Mouse (Mus musculus): ENCODE measurements at regions not wholly inside any gene's neighbourhood (a gene's known extent, or its start where the extent isn't known, plus 50 kb on each side); places are given as distances from the start of the nearest gene placed in this dataset.

- H3K9ac ChIP-seq, result no peak overlapping the region
- peaks cover 4% of the 10 kb centered on the region for H3K4me1 ChIP-seq
- no peaks in the 10 kb centered on the region for H3K36me3 ChIP-seq
- no peak overlapping the region for H3K4me3 ChIP-seq
- WGBS, result 60% methylated on average over 2 of the region's 2 CpGs
- no peaks in the 10 kb centered on the region for H3K27me3 ChIP-seq
- no peak overlapping the region for H3K27ac ChIP-seq
- no peak overlapping the region for H3K4me2 ChIP-seq
- H3K9me3 ChIP-seq, result no peaks in the 10 kb centered on the region
- ATAC-seq (ENCODE audit: insufficient number of reproducible peaks, insufficient read depth, low FRiP score, low TSS enrichment, low read depth), result no peak
Observed at GRCm38 (mm10) chr8:97477098-97477457, 1588.7 kb upstream of the Got2 start.

GRCm38 (mm10) chr8:97476430-97477097 is 1588.2 kb upstream of the Got2 start:
- ATAC-seq (ENCODE audit: insufficient number of reproducible peaks, insufficient read depth, low FRiP score, low TSS enrichment, low read depth), result no peak
- Histone ChIP-seq H3K27ac (no peak overlapping the region), H3K4me1 (peaks cover 4% of the 10 kb centered on the region), H3K4me3 (no peak overlapping the region), H3K27me3 (no peaks in the 10 kb centered on the region), H3K9ac (no peak overlapping the region), H3K9me3 (no peaks in the 10 kb centered on the region), H3K36me3 (no peaks in the 10 kb centered on the region), H3K4me2 (no peak overlapping the region)
- WGBS, result 77% methylated on average over 7 of the region's 7 CpGs

- Histone ChIP-seq H3K4me3 (no peak overlapping the region), H3K27me3 (no peaks in the 10 kb centered on the region), H3K9me3 (no peaks in the 10 kb centered on the region), H3K4me2 (no peak overlapping the region), H3K4me1 (peaks cover 4% of the 10 kb centered on the region), H3K9ac (no peak overlapping the region), H3K27ac (peak overlapping the region; percentile 60; the same call in 1 of the 2 replicates), H3K36me3 (no peaks in the 10 kb centered on the region)
- no peak for ATAC-seq (ENCODE audit: insufficient number of reproducible peaks, insufficient read depth, low FRiP score, low TSS enrichment, low read depth)
- WGBS, result 45% methylated on average over 3 of the region's 3 CpGs
Observed at GRCm38 (mm10) chr8:97473326-97473725, 1585.0 kb upstream of the Got2 start.

GRCm38 (mm10) chr8:97461478-97461877 is 1573.1 kb upstream of the Got2 start:
- H3K4me2 ChIP-seq, result no peak overlapping the region

GRCm38 (mm10) chr8:97447696-97448095 is 1559.3 kb upstream of the Got2 start:
- 94% methylated on average over 8 of the region's 8 CpGs for WGBS
- Histone ChIP-seq H3K9me3 (no peaks in the 10 kb centered on the region), H3K4me2 (no peak overlapping the region), H3K9ac (no peak overlapping the region), H3K36me3 (no peaks in the 10 kb centered on the region), H3K27ac (no peak overlapping the region), H3K27me3 (no peaks in the 10 kb centered on the region), H3K4me3 (no peak overlapping the region), H3K4me1 (no peaks in the 10 kb centered on the region)
- ATAC-seq (ENCODE audit: insufficient number of reproducible peaks, insufficient read depth, low FRiP score, low TSS enrichment, low read depth), result no peak

More at GRCm38 (mm10) chr8:97461478-97461877, 1573.1 kb upstream of the Got2 start:
- no peaks in the 10 kb centered on the region for H3K27me3 ChIP-seq
- H3K4me3 ChIP-seq, result no peak overlapping the region
- H3K9ac ChIP-seq, result no peak overlapping the region
- no peaks in the 10 kb centered on the region for H3K36me3 ChIP-seq
- no peak overlapping the region for H3K27ac ChIP-seq
- no peaks in the 10 kb centered on the region for H3K4me1 ChIP-seq
- no peaks in the 10 kb centered on the region for H3K9me3 ChIP-seq
- no peak for ATAC-seq (ENCODE audit: insufficient number of reproducible peaks, insufficient read depth, low FRiP score, low TSS enrichment, low read depth)

GRCm38 (mm10) chr8:97441483-97441882 is 1553.1 kb upstream of the Got2 start:
- H3K36me3 ChIP-seq, result no peaks in the 10 kb centered on the region
- H3K4me2 ChIP-seq, result no peak overlapping the region
- 21% methylated on average over 1 of the region's 1 CpGs for WGBS
- H3K9me3 ChIP-seq, result no peaks in the 10 kb centered on the region
- ATAC-seq (ENCODE audit: insufficient number of reproducible peaks, insufficient read depth, low FRiP score, low TSS enrichment, low read depth), result no peak
- H3K9ac ChIP-seq, result no peak overlapping the region
- H3K4me3 ChIP-seq, result no peak overlapping the region
- H3K4me1 ChIP-seq, result no peaks in the 10 kb centered on the region
- H3K27ac ChIP-seq, result no peak overlapping the region
- H3K27me3 ChIP-seq, result no peaks in the 10 kb centered on the region

GRCm38 (mm10) chr8:97433584-97433983 is 1545.2 kb upstream of the Got2 start:
- no peak for ATAC-seq (ENCODE audit: insufficient number of reproducible peaks, insufficient read depth, low FRiP score, low TSS enrichment, low read depth)
- no peaks in the 10 kb centered on the region for H3K36me3 ChIP-seq
- H3K4me2 ChIP-seq, result no peak overlapping the region
- no peak overlapping the region for H3K4me3 ChIP-seq
- 89% methylated on average over 5 of the region's 5 CpGs for WGBS
- no peaks in the 10 kb centered on the region for H3K9me3 ChIP-seq
- H3K27ac ChIP-seq, result no peak overlapping the region
- H3K9ac ChIP-seq, result no peak overlapping the region
- no peaks in the 10 kb centered on the region for H3K27me3 ChIP-seq
- no peaks in the 10 kb centered on the region for H3K4me1 ChIP-seq

GRCm38 (mm10) chr8:97431467-97431866 is 1543.1 kb upstream of the Got2 start:
- Histone ChIP-seq H3K9me3 (no peaks in the 10 kb centered on the region), H3K4me1 (no peaks in the 10 kb centered on the region), H3K27me3 (no peaks in the 10 kb centered on the region), H3K36me3 (no peaks in the 10 kb centered on the region), H3K4me2 (no peak overlapping the region), H3K4me3 (no peak overlapping the region), H3K9ac (no peak overlapping the region), H3K27ac (no peak overlapping the region)
- no peak for ATAC-seq (ENCODE audit: insufficient number of reproducible peaks, insufficient read depth, low FRiP score, low TSS enrichment, low read depth)
- WGBS, result 29% methylated on average over 4 of the region's 4 CpGs

- H3K4me1 ChIP-seq, result no peaks in the 10 kb centered on the region
- no peak overlapping the region for H3K4me2 ChIP-seq
- H3K27ac ChIP-seq, result no peak overlapping the region
- no peak for ATAC-seq (ENCODE audit: insufficient number of reproducible peaks, insufficient read depth, low FRiP score, low TSS enrichment, low read depth)
- no peaks in the 10 kb centered on the region for H3K36me3 ChIP-seq
- WGBS, result 71% methylated on average over 1 of the region's 1 CpGs
- no peaks in the 10 kb centered on the region for H3K27me3 ChIP-seq
- H3K9ac ChIP-seq, result no peak overlapping the region
- H3K9me3 ChIP-seq, result no peaks in the 10 kb centered on the region
- H3K4me3 ChIP-seq, result no peak overlapping the region
Observed at GRCm38 (mm10) chr8:97422331-97422730, 1534.0 kb upstream of the Got2 start.

- Histone ChIP-seq H3K9me3 (no peaks in the 10 kb centered on the region), H3K27ac (no peak overlapping the region), H3K4me3 (no peak overlapping the region), H3K27me3 (no peaks in the 10 kb centered on the region), H3K4me2 (no peak overlapping the region), H3K4me1 (no peaks in the 10 kb centered on the region), H3K36me3 (no peaks in the 10 kb centered on the region), H3K9ac (no peak overlapping the region)
- no peak for ATAC-seq (ENCODE audit: insufficient number of reproducible peaks, insufficient read depth, low FRiP score, low TSS enrichment, low read depth)
- WGBS, result 87% methylated on average over 1 of the region's 1 CpGs
Observed at GRCm38 (mm10) chr8:97414742-97415141, 1526.4 kb upstream of the Got2 start.

GRCm38 (mm10) chr8:97403308-97403707 is 1515.0 kb upstream of the Got2 start:
- H3K27me3 ChIP-seq, result no peaks in the 10 kb centered on the region
- no peak overlapping the region for H3K4me2 ChIP-seq
- H3K9me3 ChIP-seq, result no peaks in the 10 kb centered on the region
- H3K9ac ChIP-seq, result no peak overlapping the region
- no peaks in the 10 kb centered on the region for H3K4me1 ChIP-seq
- no peaks in the 10 kb centered on the region for H3K36me3 ChIP-seq
- 62% methylated on average over 2 of the region's 2 CpGs for WGBS
- H3K27ac ChIP-seq, result no peak overlapping the region
- no peak overlapping the region for H3K4me3 ChIP-seq
- no peak for ATAC-seq (ENCODE audit: insufficient number of reproducible peaks, insufficient read depth, low FRiP score, low TSS enrichment, low read depth)

GRCm38 (mm10) chr8:97397327-97397719 is 1509.0 kb upstream of the Got2 start:
- WGBS, result 36% methylated on average over 7 of the region's 7 CpGs
- Histone ChIP-seq H3K36me3 (no peaks in the 10 kb centered on the region), H3K27me3 (no peaks in the 10 kb centered on the region), H3K4me3 (no peak overlapping the region), H3K9me3 (no peaks in the 10 kb centered on the region), H3K4me1 (no peaks in the 10 kb centered on the region), H3K9ac (no peak overlapping the region), H3K27ac (no peak overlapping the region), H3K4me2 (no peak overlapping the region)
- no peak for ATAC-seq (ENCODE audit: insufficient number of reproducible peaks, insufficient read depth, low FRiP score, low TSS enrichment, low read depth)
